Mouse (Mus musculus) ES-E14 (cell line): ENCODE results near the gene Ubl4b.

ENCODE experiments used
- HCFC1 ChIP-seq: IDR thresholded peaks from 2 replicates; pipeline ENCODE4 v1.6.1; 2012; ENCODE audit warnings: low read length, inconsistent platforms, borderline replicate concordance; ENCODE audit not compliant: insufficient read depth
- ZNF384 ChIP-seq: IDR thresholded peaks from 2 replicates; pipeline ENCODE4 v1.6.1; 2012; ENCODE audit warnings: low read depth, low read length, inconsistent platforms

DNA sequence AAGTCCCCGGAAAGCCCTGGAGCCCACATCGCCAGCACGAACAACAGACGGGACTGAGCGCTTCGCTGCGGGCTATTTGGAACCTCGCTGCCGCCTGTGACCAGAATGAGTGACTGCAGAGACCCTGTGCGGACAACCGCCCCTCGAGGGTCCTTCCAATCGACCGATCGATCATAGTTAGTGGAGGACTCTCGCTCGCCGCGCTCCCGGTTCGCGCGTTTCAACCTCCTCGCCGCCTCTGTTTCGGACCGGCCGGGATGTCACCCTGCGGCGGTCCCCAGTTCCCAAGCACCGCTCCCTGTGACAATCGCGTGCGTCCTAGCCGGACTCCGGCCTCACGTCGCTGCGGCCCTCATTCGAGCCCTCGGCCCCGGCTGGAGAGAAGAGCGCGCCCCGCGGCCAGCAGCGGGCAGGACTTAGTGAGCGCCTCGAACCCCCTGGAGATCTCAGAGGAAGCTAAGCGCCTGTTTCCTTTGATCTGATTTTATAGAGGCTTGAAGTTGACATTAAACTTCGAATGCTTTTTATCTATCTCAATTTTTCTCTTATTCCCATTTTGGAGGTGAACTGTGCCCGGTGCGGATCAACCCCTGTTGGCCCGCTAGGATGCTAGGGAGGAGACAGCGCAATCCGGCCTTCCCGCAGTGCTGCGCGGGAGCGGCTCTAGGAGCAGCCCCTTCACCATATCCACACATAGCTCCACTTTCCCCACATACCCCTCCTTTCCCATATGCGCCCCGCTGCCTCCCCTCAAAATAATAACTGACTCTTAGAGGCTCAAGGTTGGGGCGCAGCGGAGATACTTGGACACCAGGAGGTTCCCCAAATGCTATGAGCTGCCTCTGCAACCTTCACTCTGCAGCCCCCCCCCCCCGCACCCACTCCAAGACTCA, 28.2 kb upstream of the Ubl4b start:
- TF ChIP-seq HCFC1 (no peak), ZNF384 (no peak)
